Mouse (Mus musculus): ENCODE measurements around the gene Pcif1.

Gene Pcif1

DNA sequence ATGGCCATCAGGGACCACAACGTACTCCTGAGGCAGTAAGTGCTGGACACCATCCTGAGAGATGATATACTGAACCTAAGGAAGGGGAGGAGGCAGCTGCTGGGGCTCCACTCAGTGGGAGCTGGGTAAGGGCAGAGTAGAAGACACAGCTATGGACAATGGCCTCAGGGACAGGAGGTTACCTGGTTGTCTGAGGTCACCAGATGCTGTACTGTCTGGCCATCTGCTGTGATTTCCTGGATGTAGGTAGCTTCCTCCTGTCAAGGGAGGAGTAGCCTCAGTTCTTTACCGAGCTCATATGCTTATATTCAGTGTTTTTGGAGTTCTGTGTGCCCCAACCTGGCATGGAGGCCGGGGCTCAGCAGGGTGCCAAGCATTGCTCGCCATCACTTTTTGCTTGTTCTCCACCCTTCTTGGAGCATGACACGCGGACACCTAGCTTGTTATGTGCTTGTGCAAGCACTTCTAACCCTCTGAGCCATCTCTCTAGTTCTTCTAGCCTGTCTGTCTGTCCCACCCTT lies 13.7 kb downstream of the Pcif1 start:
- DNase-seq (ENCODE audit: low read depth in 2 of 2, low spot score in 2 of 2) = no peak

- no peak for DNase-seq (ENCODE audit: low read depth in 2 of 2, low spot score in 2 of 2)
These were observed 14.9 kb downstream of the Pcif1 start for GRCm38 (mm10) chr2:164894048-164894447.

DNA sequence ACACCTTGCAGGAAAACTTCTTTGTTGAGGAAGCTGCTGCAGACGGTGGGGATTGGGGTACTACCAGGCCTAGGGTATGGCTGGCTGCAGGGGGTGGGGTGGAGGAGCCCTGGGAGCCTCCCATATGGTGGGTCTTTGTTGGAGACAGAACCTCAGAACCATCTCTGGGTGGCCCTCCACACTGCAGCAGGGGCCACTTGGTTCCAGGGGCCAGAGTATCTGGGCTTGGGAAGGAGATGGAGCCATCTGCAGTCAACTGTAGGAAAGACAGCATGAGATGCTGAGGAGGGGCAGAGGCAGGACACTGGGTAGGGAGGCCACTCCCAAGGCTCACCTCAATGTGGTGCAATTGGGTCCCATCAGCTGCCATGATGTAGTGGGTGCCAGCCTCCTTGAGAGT lies 15.5 kb downstream of the Pcif1 start:
- DNase-seq (ENCODE audit: low read depth in 2 of 2, low spot score in 2 of 2) = no peak

- no peak for DNase-seq (ENCODE audit: low read depth in 2 of 2, low spot score in 2 of 2)
These were observed 16.8 kb downstream of the Pcif1 start for GRCm38 (mm10) chr2:164895885-164896284.

GRCm38 (mm10) chr2:164898008-164898407 lies 18.9 kb downstream of the Pcif1 start:
- DNase-seq (ENCODE audit: low read depth in 2 of 2, low spot score in 2 of 2) = no peak

DNA sequence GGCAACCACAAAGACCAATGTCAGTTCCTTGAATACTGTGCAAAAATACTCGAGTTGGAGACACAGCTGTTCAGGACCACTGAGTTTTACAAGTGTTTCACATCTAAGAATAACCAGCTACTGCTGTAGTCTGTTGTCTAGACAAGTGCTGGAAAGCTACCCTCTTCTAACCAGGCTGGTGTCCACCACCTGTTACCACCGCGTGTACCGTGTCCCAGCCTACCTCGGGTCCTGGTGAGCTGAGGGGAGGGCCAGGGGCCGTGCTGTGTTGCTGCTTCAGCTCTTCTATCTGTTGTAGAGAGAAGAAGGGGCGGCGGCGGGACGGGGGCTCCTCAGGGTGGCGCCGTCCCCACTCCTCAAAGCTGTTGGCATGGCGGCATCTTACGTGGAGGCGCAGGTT lies 19.9 kb downstream of the Pcif1 start:
- no peak for DNase-seq (ENCODE audit: low read depth in 2 of 2, low spot score in 2 of 2)

GRCm38 (mm10) chr2:164899723-164900459 lies 20.8 kb downstream of the Pcif1 start:
- peak; percentile 49 to 57 for DNase-seq (ENCODE audit: low read depth in 2 of 2, low spot score in 2 of 2)

- no peak for DNase-seq (ENCODE audit: low read depth in 2 of 2, low spot score in 2 of 2)
These were observed 22.3 kb downstream of the Pcif1 start for GRCm38 (mm10) chr2:164901380-164901779.

DNA sequence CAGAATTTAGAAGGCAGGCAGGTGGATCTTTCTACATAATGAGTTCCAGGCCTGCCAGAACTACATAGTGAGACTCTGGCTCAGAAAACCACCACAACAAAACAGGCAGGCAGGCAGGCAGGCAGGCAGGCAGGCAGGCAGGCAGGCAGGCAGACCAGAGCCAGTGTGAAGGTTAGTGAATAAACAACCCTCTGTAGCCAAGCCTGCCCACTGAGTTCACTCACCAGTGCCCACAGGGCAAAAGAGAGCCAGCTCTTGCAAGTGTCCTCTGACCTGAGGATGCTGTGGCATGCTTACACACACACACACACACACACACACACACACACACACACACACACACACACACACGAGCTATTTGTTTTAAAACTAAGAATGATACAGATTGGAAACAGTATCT lies 24.4 kb downstream of the Pcif1 start:
- DNase-seq (ENCODE audit: low read depth in 2 of 2, low spot score in 2 of 2) = no peak

DNA sequence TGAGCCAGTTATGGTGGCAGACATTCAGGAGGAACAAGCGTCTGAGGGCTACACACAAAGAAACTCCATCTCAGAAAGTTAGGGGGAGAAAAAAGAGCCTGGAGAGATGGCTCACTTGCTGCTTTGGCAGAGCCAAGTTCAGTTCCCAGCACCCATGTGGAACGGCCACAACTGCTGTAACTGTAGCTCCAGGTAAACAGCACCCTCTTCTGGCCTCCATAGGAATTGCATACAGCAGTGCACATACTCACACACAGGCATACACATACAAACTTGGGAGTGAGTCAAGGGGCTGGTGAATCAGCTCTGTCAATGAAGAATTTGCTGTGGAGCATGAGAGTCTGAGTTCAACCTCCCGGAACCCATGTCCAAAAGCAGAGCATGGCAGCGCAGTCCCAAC lies 27.0 kb downstream of the Pcif1 start:
- no peak for DNase-seq (ENCODE audit: low read depth in 2 of 2, low spot score in 2 of 2)

- no peak for DNase-seq (ENCODE audit: low read depth in 2 of 2, low spot score in 2 of 2)
These were observed 28.4 kb downstream of the Pcif1 start for GRCm38 (mm10) chr2:164907511-164907910.

- no peak for DNase-seq (ENCODE audit: low read depth in 2 of 2, low spot score in 2 of 2)
These were observed 28.9 kb downstream of the Pcif1 start for GRCm38 (mm10) chr2:164908011-164908410.

DNA sequence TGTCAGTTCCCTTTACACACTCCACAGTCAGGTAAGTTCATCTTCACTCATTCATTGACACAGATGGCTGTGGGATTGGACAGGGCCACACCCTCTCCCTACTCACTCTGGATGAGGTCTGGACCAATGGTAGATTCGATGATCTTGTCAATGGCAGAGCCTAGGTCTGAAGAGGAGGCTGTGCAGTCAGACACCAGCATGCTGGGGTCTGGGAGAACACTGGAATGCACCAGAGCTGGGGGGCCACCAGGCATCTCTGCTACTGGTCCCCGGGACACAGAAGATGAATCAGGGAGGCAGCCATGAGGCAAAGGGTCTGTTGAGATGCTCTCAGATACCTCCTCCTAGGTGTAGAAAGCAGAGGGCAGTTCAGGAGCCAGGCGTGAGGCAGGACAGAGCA lies 30.0 kb downstream of the Pcif1 start:
- DNase-seq (ENCODE audit: low read depth in 2 of 2, low spot score in 2 of 2) = no peak

DNA sequence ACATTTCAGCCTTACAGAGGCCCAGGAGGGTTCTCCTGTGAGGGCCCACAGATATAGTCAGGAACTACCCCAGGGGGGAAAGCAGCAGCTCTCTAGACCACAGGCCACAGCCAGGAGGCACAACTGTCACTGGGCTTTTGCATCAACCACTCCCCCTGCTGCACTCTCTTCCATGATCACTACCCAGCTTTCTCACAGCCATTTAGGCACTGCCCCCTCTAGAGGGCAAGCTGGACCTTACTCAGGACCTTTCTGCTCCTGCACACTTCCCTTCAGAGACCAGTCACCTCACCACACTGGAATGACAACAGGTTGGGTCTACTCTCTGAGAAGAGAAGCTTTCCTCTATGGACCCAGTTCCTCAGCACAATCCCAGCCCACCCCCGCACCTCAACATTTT lies 30.4 kb downstream of the Pcif1 start:
- no peak for DNase-seq (ENCODE audit: low read depth in 2 of 2, low spot score in 2 of 2)

- DNase-seq (ENCODE audit: low read depth in 2 of 2, low spot score in 2 of 2) = no peak
These were observed 31.4 kb downstream of the Pcif1 start for GRCm38 (mm10) chr2:164910360-164911061.

DNA sequence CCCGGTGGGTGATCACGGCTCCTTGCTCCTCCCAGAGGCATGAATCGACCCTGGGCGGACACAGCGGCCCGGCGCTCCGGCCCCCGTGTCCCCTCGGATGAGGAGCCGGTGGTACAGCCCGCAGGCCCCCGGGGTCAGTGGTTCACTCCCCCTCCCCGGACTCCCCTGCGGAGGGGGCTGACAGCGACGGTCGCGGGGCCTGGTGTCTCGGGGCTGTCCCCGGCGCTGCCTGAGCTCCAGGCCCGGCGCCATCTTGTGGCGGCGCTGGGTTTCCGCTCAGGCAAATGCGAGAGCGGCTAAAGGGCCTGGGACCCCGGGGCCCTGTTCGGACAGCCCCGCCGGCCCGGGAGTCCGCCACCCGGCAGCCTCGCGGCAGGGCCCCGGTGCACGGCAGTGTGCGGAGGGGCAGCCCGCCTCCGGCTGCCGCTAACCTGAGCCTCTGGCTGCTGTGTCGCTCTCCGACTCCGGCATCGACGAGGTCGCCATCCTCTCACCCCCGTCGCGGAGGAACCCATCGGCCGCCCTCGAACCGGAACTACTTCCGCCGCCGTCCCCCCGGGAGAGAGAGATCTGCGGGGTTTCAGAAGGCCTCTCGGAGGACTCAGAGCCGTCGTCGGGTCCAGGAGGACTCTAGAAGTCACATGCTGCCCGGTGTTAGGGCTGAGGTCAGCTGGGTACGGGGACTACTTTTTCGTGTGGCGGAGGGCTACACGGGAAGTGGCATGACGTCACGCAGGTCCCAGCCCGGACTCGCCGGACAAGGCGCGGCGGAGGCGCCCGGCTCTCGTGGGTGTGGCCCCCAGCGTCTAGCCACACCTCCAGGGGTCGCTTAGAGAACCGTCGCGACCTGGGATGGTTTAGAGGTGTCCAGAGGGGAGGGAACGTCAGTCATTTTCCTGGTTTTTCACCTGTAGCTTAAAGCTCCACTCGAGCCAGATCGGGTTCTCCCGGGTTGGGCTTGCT lies 32.3 kb downstream of the Pcif1 start, which contains the start of gene Zfp335:
Gene Zfp335 (minus strand): TSS at position 672 of the 963 bp plus-strand sequence.
- DNase-seq (ENCODE audit: low read depth in 2 of 2, low spot score in 2 of 2) = peak; percentile 88 to 90

- DNase-seq (ENCODE audit: low read depth in 2 of 2, low spot score in 2 of 2) = no peak
These were observed 33.0 kb downstream of the Pcif1 start for GRCm38 (mm10) chr2:164912151-164912550.

DNA sequence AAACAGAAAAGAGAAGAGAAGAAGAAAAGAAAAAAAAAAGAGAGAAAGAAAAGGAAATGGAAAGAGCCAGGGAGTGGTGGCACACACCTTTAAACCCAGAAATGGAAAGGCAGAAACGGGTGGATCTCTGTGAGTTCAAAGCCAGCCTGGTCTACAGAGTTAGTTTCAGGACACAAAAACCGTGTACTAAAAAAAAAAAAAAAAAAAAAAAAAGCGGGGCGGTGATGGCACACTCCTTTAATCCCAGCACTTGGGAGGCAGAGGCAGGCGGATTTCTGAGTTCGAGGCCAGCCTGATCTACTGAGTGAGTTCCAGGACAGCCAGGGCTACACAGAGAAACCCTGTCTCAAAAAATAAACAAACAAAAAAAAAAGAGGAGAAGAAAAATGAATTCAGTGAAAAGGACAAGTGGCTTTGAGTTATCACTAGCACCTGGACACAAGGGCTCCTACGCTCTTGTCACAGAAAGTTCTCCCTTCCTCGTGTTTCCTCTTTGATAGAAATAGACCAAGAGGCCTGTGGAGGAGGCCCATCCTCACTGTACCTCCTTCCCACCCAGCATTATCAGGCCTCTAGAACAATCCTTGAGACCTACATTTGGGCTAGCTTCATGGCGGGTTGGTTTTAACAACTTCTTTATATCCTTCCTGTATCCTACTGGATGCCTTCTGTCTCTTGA lies 33.8 kb downstream of the Pcif1 start:
- DNase-seq (ENCODE audit: low read depth in 2 of 2, low spot score in 2 of 2) = no peak

- peak; percentile 59 to 76 for DNase-seq (ENCODE audit: low read depth in 2 of 2, low spot score in 2 of 2)
These were observed 34.3 kb downstream of the Pcif1 start for GRCm38 (mm10) chr2:164913428-164913786.

DNA sequence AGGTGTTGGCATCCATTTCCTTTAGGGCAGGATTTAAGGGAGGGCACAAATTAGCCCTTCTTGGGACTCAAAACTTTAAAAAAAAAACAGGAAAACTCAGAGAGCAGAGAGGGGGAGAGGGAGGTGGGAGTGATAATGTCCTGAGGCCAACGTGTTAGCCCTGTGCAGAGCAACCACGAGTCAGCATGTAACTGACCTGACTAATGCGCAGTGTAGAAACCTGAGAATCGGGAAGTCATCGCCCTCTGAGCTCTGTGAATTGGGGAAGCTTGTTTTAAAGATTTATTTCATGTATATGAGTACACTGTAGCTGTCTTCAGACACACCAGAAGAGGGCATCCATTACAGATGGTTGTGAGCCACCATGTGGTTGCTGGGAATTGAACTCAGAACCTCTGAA lies 37.7 kb downstream of the Pcif1 start:
- DNase-seq (ENCODE audit: low read depth in 2 of 2, low spot score in 2 of 2) = no peak

DNA sequence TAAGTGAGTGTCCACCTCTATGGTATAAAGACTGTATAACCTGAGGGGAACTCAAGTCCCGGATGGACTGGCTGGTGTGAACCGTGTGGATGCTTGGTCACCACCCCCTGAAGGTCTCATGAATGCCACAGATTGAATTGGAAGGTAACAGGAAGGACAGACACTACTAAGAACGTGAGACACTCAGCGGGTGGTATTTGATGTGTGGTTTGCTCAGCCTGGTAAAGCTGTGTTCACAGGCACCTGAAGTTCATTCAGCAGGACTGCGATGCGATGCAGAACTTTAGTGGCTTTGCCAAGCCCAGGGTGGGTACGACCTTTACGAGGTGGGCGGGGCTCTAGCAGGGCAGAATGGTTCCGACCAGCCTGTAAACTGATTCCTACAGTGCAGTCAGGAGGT lies 38.3 kb downstream of the Pcif1 start:
- no peak for DNase-seq (ENCODE audit: low read depth in 2 of 2, low spot score in 2 of 2)

Measured in CD8-positive naive resting alpha-beta T cell, adult 2 months (primary cell).